Mouse (Mus musculus) spleen, postnatal 0 days (tissue): ENCODE data around the gene Lhx5. TPM values are rescaled to one million over a fixed set of nuclear protein-coding genes. Genes with fewer than 3 reads are reported as not detected.

Experiments used
- polyA plus RNA-seq: library from polyadenylated mRNA; unstranded; fragments of >200 nt; fragmentation: Nextera tagmentation; extraction: Ambion mirVana; gene quantifications from 2 replicates; pipeline ENCODE4 v1.2.1, GENCODE M21; 2015

Gene Lhx5
- polyA plus RNA-seq = not detected in 2 replicates

GRCm38 (mm10) chr5:120431649-120432485, at the start of gene Lhx5:
TSS of gene Lhx5 (plus strand) at chr5:120431699.

GRCm38 (mm10) chr5:120472770-120473169, 41.3 kb downstream of the Lhx5 start, which contains the start of gene Sdsl:
TSS of gene Sdsl (minus strand) at chr5:120472810.

GRCm38 (mm10) chr5:120476296-120476695, 44.8 kb downstream of the Lhx5 start, which contains the start of gene Sds:
TSS of gene Sds (plus strand) at chr5:120476526.

Other genes with a start within 250 kb of the Lhx5 start
- 17.5 and 19.9 TPM in 2 replicates for gene Sdsl, start 41.1 kb downstream of the Lhx5 start, polyA plus RNA-seq
- not detected in 2 replicates for gene Sds, start 44.8 kb downstream of the Lhx5 start, polyA plus RNA-seq
- 28.0 and 31.2 TPM in 2 replicates for gene Plbd2, start 71.9 kb downstream of the Lhx5 start, polyA plus RNA-seq
- gene Slc8b1, start 79.5 kb downstream of the Lhx5 start, polyA plus RNA-seq = 7.7 and 10.8 TPM in 2 replicates
- 31.7 and 32.0 TPM in 2 replicates for gene Tpcn1, start 157.0 kb downstream of the Lhx5 start, polyA plus RNA-seq
- gene Iqcd, start 157.3 kb downstream of the Lhx5 start, polyA plus RNA-seq = 1.6 and 2.4 TPM in 2 replicates
- 5.8 and 6.9 TPM in 2 replicates for gene Rita1, start 180.9 kb downstream of the Lhx5 start, polyA plus RNA-seq
- 19.8 and 21.7 TPM in 2 replicates for gene Ddx54, start 181.0 kb downstream of the Lhx5 start, polyA plus RNA-seq
- not detected in 2 replicates for gene Cfap73, start 202.5 kb downstream of the Lhx5 start, polyA plus RNA-seq
- gene Rasal1, start 217.1 kb downstream of the Lhx5 start, polyA plus RNA-seq = 0.11 and 0.61 TPM in 2 replicates